Mouse (Mus musculus) olfactory bulb, adult 2 months (tissue): Measurements from ENCODE around the gene Cnpy4.

ENCODE experiments used
- CTCF ChIP-seq: fragments of 200-500 bp; IDR thresholded peaks from 2 replicates; pipeline ENCODE4 v1.5.1; 2012; ENCODE audit warnings: low read depth, mild to moderate bottlenecking, low read length, moderate library complexity; ENCODE audit not compliant: insufficient read depth
- POLR2A ChIP-seq: fragments of 200-500 bp; IDR thresholded peaks from 2 replicates; pipeline ENCODE4 v1.6.1; 2012; ENCODE audit warnings: mild to moderate bottlenecking, low read depth, low read length, moderate library complexity; ENCODE audit not compliant: insufficient read depth

GRCm38 (mm10) chr5:138241511-138241910 is 54.2 kb downstream of the Cnpy4 start:
- no peak for TF ChIP-seq POLR2A
- no peak for TF ChIP-seq CTCF
